Mouse (Mus musculus): ENCODE results near the gene Fut11. TPM values are rescaled to one million over a fixed set of nuclear protein-coding genes. Genes with fewer than 3 reads are reported as not detected.

Fut11 gene
- polyA plus RNA-seq, 1 experiment from 2014 or later = 13.7 TPM

GRCm38 (mm10) chr14:20708239-20708638 lies 13.5 kb downstream of the Fut11 start:
- peak overlapping the region; percentile 94 for H3K27ac ChIP-seq (replicated peaks)
- H3K9ac ChIP-seq (ENCODE audit: low read length) = peak overlapping the region; percentile 97
- peaks cover 19% of the 10 kb centered on the region for H3K36me3 ChIP-seq (ENCODE audit: control insufficient read depth, insufficient read depth, low read length)
- 3% methylated on average over 10 of the region's 10 CpGs for WGBS
- H3K27me3 ChIP-seq (ENCODE audit: control insufficient read depth, insufficient read depth, low read length) = no peaks in the 10 kb centered on the region
- H3K4me3 ChIP-seq (ENCODE audit: low read depth, low read length) = peak overlapping the region; percentile 100
- H3K4me2 ChIP-seq (replicated peaks; ENCODE audit: low read depth) = peak overlapping the region; percentile 87
- TF ChIP-seq EP300 (optimal IDR thresholded peaks at IDR 0.05) = no peak
- H3K4me1 ChIP-seq (replicated peaks; ENCODE audit: control insufficient read depth, insufficient read depth) = peaks cover 5% of the 10 kb centered on the region
- DNase-seq (ENCODE audit: low spot score) = no peak
- no peak for ATAC-seq (ENCODE audit: low FRiP score, low TSS enrichment)
- H3K9me3 ChIP-seq (ENCODE audit: control insufficient read depth, low read length) = no peaks in the 10 kb centered on the region

DNA sequence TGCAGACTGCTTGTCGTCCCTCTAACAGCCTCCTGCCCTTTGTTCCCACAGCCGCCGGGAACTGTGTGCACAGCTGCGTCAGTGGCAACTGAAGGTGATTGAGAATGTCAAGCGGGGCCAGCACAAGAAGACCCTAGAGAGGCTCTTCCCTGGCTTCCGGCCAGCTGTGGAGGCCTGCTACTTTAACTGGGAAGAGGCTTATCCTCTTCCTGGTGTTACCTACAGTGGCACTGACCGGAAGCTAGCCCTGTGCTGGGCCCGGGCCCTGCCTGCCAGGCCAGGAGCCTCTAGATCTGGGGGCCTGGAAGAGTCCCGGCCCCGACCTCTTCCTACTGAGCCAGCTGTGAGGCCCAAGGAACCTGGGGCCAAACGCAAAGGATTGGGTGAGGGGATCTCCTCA lies 19.1 kb downstream of the Fut11 start:
- H3K9ac ChIP-seq (ENCODE audit: low read length) = no peak overlapping the region

DNA sequence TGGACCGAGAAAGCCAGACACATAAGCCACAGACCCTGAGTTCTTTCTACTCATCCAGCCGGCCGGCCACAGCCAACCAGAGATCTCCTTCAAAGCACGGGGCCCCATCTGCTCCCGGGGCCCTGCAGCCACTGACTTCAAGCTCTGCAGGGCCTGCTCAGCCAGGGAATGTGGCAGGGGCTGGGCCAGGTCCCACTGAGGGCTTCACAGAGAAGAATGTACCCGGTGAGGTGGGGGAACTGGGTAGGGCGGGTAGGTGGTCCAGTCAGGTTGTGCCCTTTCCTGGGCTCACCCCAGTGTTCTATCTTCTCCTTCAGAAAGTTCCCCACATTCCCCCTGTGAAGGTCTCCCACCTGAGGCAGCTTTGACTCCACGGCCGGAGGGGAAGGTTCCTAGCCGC lies 23.7 kb downstream of the Fut11 start:
- no peaks in the 10 kb centered on the region for H3K9me3 ChIP-seq (ENCODE audit: control insufficient read depth, low read length)
- H3K9ac ChIP-seq (ENCODE audit: low read length) = no peak overlapping the region
- no peaks in the 10 kb centered on the region for H3K27me3 ChIP-seq (ENCODE audit: control insufficient read depth, insufficient read depth, low read length)
- TF ChIP-seq CTCF (IDR thresholded peaks at IDR 0.05; ENCODE audit: low read depth) (no peak), EP300 (optimal IDR thresholded peaks at IDR 0.05) (no peak)
- WGBS = 92% methylated on average over 10 of the region's 10 CpGs
- DNase-seq (ENCODE audit: low spot score) = no peak
- no peak overlapping the region for H3K4me2 ChIP-seq (replicated peaks; ENCODE audit: low read depth)
- H3K4me3 ChIP-seq (ENCODE audit: low read depth, low read length) = no peak overlapping the region
- H3K4me1 ChIP-seq (replicated peaks; ENCODE audit: control insufficient read depth, insufficient read depth) = no peaks in the 10 kb centered on the region
- no peak for ATAC-seq (ENCODE audit: low FRiP score, low TSS enrichment)
- H3K36me3 ChIP-seq (ENCODE audit: control insufficient read depth, insufficient read depth, low read length) = peaks cover 65% of the 10 kb centered on the region
- no peak overlapping the region for H3K27ac ChIP-seq (replicated peaks)

More for the DNA sequence above, 19.1 kb downstream of the Fut11 start:
- Histone ChIP-seq H3K4me3 (ENCODE audit: low read depth, low read length) (no peak overlapping the region), H3K4me2 (replicated peaks; ENCODE audit: low read depth) (no peak overlapping the region), H3K27ac (replicated peaks) (no peak overlapping the region), H3K36me3 (ENCODE audit: control insufficient read depth, insufficient read depth, low read length) (peaks cover 58% of the 10 kb centered on the region), H3K4me1 (replicated peaks; ENCODE audit: control insufficient read depth, insufficient read depth) (peaks cover 2% of the 10 kb centered on the region), H3K9me3 (ENCODE audit: control insufficient read depth, low read length) (no peaks in the 10 kb centered on the region), H3K27me3 (ENCODE audit: control insufficient read depth, insufficient read depth, low read length) (no peaks in the 10 kb centered on the region)
- ATAC-seq (ENCODE audit: low FRiP score, low TSS enrichment) = peak; percentile 47
- DNase-seq (ENCODE audit: low spot score) = peak; percentile 59
- TF ChIP-seq EP300 (optimal IDR thresholded peaks at IDR 0.05) (no peak), CTCF (IDR thresholded peaks at IDR 0.05; ENCODE audit: low read depth) (no peak)
- 54% methylated on average over 11 of the region's 11 CpGs for WGBS

- TF ChIP-seq CTCF (IDR thresholded peaks at IDR 0.05; ENCODE audit: low read depth) = no peak
- TF ChIP-seq EP300 (optimal IDR thresholded peaks at IDR 0.05) = no peak
- DNase-seq (ENCODE audit: low spot score) (no peak), ATAC-seq (ENCODE audit: low FRiP score, low TSS enrichment) (no peak)
- Histone ChIP-seq H3K27me3 (ENCODE audit: control insufficient read depth, insufficient read depth, low read length) (no peaks in the 10 kb centered on the region), H3K4me3 (ENCODE audit: low read depth, low read length) (no peak overlapping the region), H3K9me3 (ENCODE audit: control insufficient read depth, low read length) (no peaks in the 10 kb centered on the region), H3K9ac (ENCODE audit: low read length) (no peak overlapping the region), H3K4me2 (replicated peaks; ENCODE audit: low read depth) (no peak overlapping the region), H3K4me1 (replicated peaks; ENCODE audit: control insufficient read depth, insufficient read depth) (no peaks in the 10 kb centered on the region), H3K27ac (replicated peaks) (no peak overlapping the region), H3K36me3 (ENCODE audit: control insufficient read depth, insufficient read depth, low read length) (peaks cover 66% of the 10 kb centered on the region)
- 88% methylated on average over 12 of the region's 12 CpGs for WGBS
Observed at GRCm38 (mm10) chr14:20719767-20720166, 25.0 kb downstream of the Fut11 start.

GRCm38 (mm10) chr14:20721371-20721770 lies 26.6 kb downstream of the Fut11 start:
- Histone ChIP-seq H3K4me1 (replicated peaks; ENCODE audit: control insufficient read depth, insufficient read depth) (no peaks in the 10 kb centered on the region), H3K36me3 (ENCODE audit: control insufficient read depth, insufficient read depth, low read length) (peaks cover 69% of the 10 kb centered on the region), H3K27me3 (ENCODE audit: control insufficient read depth, insufficient read depth, low read length) (no peaks in the 10 kb centered on the region), H3K4me2 (replicated peaks; ENCODE audit: low read depth) (no peak overlapping the region), H3K9me3 (ENCODE audit: control insufficient read depth, low read length) (no peaks in the 10 kb centered on the region), H3K4me3 (ENCODE audit: low read depth, low read length) (no peak overlapping the region), H3K27ac (replicated peaks) (no peak overlapping the region), H3K9ac (ENCODE audit: low read length) (no peak overlapping the region)
- ATAC-seq (ENCODE audit: low FRiP score, low TSS enrichment) (peak; percentile 15; the same call in 1 of the 2 replicates), DNase-seq (ENCODE audit: low spot score) (no peak)
- TF ChIP-seq EP300 (optimal IDR thresholded peaks at IDR 0.05) (no peak), CTCF (IDR thresholded peaks at IDR 0.05; ENCODE audit: low read depth) (no peak)
- WGBS = 79% methylated on average over 4 of the region's 4 CpGs

GRCm38 (mm10) chr14:20723006-20723405 lies 28.2 kb downstream of the Fut11 start:
- no peaks in the 10 kb centered on the region for H3K9me3 ChIP-seq (ENCODE audit: control insufficient read depth, low read length)
- no peak overlapping the region for H3K9ac ChIP-seq (ENCODE audit: low read length)
- no peak overlapping the region for H3K4me2 ChIP-seq (replicated peaks; ENCODE audit: low read depth)
- ATAC-seq (ENCODE audit: low FRiP score, low TSS enrichment) (no peak), DNase-seq (ENCODE audit: low spot score) (no peak)
- no peaks in the 10 kb centered on the region for H3K4me1 ChIP-seq (replicated peaks; ENCODE audit: control insufficient read depth, insufficient read depth)
- no peak overlapping the region for H3K27ac ChIP-seq (replicated peaks)
- no peaks in the 10 kb centered on the region for H3K27me3 ChIP-seq (ENCODE audit: control insufficient read depth, insufficient read depth, low read length)
- no peak overlapping the region for H3K4me3 ChIP-seq (ENCODE audit: low read depth, low read length)
- TF ChIP-seq EP300 (optimal IDR thresholded peaks at IDR 0.05) = no peak
- TF ChIP-seq CTCF (IDR thresholded peaks at IDR 0.05; ENCODE audit: low read depth) = no peak
- H3K36me3 ChIP-seq (ENCODE audit: control insufficient read depth, insufficient read depth, low read length) = peaks cover 65% of the 10 kb centered on the region
- WGBS = 83% methylated on average over 12 of the region's 12 CpGs

Data from stomach, postnatal 0 days (tissue).